Mouse (Mus musculus) bone marrow, adult 2 months (tissue): ENCODE data around the gene Phyh. TPM values are rescaled to one million over a fixed set of nuclear protein-coding genes. Genes with fewer than 3 reads are reported as not detected.
"Not testable (repeated sequence)": the region's sequence is repeated elsewhere in the genome, so short reads cannot be mapped to it uniquely, and the experiment has no call there.

Experiments
- H3K27ac ChIP-seq: fragments of 200-500 bp; 2 replicates; pipeline ENCODE4 v1.5.1; 2012; ENCODE audit warnings: low read depth, mild to moderate bottlenecking, control low read depth, inconsistent platforms, low read length; ENCODE audit not compliant: control insufficient read depth, poor library complexity, insufficient read depth
- H3K4me1 ChIP-seq: fragments of 200-500 bp; 2 replicates; pipeline ENCODE4 v1.6.1; 2011; ENCODE audit warnings: low read length; ENCODE audit not compliant: control insufficient read depth, insufficient read depth
- H3K4me3 ChIP-seq: fragments of 200-500 bp; replicated peaks from 2 replicates; pipeline ENCODE3; 2011; ENCODE audit warnings: mild to moderate bottlenecking, low read depth, low read length, control low read depth; ENCODE audit not compliant: control insufficient read depth
- CTCF ChIP-seq: fragments of 200-500 bp; IDR thresholded peaks from 2 replicates; pipeline ENCODE4 v1.5.1; 2011; ENCODE audit warnings: low read length, control low read depth; ENCODE audit not compliant: control insufficient read depth, insufficient read depth
- POLR2A ChIP-seq: fragments of 200-500 bp; IDR thresholded peaks from 2 replicates; pipeline ENCODE4 v1.6.1; 2011; ENCODE audit warnings: low read depth, mild to moderate bottlenecking, control low read depth, low read length, borderline replicate concordance; ENCODE audit not compliant: control insufficient read depth
- WGBS: fragments of 180-500 bp; shearing (Covaris S2); methylation state at CpG from one replicate; pipeline ENCODE4 v1.1.7; 2018; 5-methylcytosine and 5-hydroxymethylcytosine counted together
- polyA plus RNA-seq: library from polyadenylated mRNA; stranded (reverse); fragments of >200 nt; gene quantifications from 2 replicates; pipeline ENCODE4 v1.2.4, GENCODE M21; 2011; ENCODE audit warnings: low replicate concordance; ENCODE audit not compliant: missing spikeins, insufficient read depth, insufficient read length

Phyh gene
- polyA plus RNA-seq, 1 experiment = 44.1 TPM

GRCm38 (mm10) chr2:4927391-4927790 is 8.6 kb downstream of the Phyh start:
- H3K4me1 ChIP-seq = peaks cover 2% of the 10 kb centered on the region
- TF ChIP-seq POLR2A (no peak), CTCF (no peak)
- H3K27ac ChIP-seq = no peak overlapping the region
- 83% methylated on average over 3 of the region's 3 CpGs for WGBS
- H3K4me3 ChIP-seq = no peak overlapping the region

- WGBS = 30% methylated on average over 2 of the region's 2 CpGs
- peaks cover 2% of the 10 kb centered on the region for H3K4me1 ChIP-seq
- TF ChIP-seq CTCF = no peak
- no peak for TF ChIP-seq POLR2A
- H3K4me3 ChIP-seq = no peak overlapping the region
- peak overlapping the region; percentile 25; the same call in 1 of the 2 replicates for H3K27ac ChIP-seq
Measured at GRCm38 (mm10) chr2:4929230-4929629, 10.4 kb downstream of the Phyh start.

DNA sequence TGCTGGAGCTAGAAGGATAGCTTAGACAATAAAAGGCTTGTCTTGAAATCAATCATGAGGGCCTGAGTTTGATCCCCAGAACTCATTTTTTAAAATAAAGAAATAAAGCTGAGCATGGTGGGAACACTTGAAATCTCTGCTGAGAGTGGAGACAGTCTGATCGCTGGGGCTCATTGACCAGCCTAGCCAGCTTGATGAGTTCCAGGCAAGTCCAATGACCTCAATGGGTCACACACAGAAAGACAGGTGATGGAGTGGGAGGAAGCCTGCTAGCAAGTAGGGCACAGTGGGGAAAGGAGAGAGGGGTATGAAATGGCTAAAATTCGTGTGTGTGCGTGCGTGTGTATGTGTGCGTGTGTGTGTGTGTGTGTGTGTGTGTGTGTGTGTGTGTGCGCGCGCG is 15.7 kb downstream of the Phyh start:
- WGBS = 95% methylated on average over 9 of the region's 9 CpGs
- Histone ChIP-seq H3K4me3 (no peak overlapping the region), H3K27ac (no peak overlapping the region), H3K4me1 (no peaks in the 10 kb centered on the region; the same call in 1 of the 2 replicates)
- TF ChIP-seq CTCF (no peak), POLR2A (no peak)

DNA sequence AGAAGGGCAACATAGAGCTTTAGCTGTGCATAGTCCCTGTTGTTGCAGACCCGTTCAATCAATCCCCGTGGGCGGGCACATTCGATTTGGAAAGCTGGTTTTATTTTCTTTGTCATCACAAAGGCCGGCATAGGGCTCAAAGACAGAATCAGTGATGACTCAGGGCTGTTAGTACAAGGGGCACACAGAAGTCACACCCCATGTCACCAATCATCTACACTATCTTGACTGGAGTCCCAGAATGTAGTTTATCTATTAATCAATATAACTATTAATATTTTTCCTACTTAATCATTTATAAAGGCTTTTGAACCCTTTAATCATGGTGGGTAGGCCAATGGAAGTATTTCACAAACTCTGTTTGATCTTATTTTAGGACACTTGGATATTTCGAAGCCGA is 19.1 kb downstream of the Phyh start:
- 89% methylated on average over 7 of the region's 7 CpGs for WGBS
- H3K27ac ChIP-seq = no peak overlapping the region

DNA sequence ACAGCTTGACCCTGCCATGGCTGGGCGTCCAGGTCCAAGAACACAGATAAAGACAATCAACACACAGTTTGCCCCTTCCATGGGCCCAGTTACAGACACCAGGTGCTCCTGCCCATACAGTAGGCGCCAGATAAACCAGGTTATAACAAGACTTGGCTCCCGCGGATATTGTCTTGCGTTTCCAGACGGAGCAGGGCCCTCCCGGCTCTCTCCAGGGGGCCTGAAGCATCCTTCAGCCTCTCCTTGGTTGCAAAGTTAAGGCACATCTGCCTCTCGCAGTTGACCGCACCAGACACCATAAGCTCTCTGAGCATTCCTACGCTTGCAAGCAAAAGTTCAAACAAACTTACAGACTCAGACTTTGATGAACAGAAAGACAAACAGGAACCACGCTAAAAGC is 22.0 kb downstream of the Phyh start:
- no peak overlapping the region for H3K27ac ChIP-seq
- no peak for TF ChIP-seq CTCF
- TF ChIP-seq POLR2A = no peak
- H3K4me3 ChIP-seq = no peak overlapping the region
- WGBS = 88% methylated on average over 11 of the region's 11 CpGs
- no peaks in the 10 kb centered on the region for H3K4me1 ChIP-seq

More for the DNA sequence above, 19.1 kb downstream of the Phyh start:
- Histone ChIP-seq H3K4me3 (no peak overlapping the region), H3K4me1 (no peaks in the 10 kb centered on the region)
- TF ChIP-seq CTCF = no peak
- TF ChIP-seq POLR2A = no peak

DNA sequence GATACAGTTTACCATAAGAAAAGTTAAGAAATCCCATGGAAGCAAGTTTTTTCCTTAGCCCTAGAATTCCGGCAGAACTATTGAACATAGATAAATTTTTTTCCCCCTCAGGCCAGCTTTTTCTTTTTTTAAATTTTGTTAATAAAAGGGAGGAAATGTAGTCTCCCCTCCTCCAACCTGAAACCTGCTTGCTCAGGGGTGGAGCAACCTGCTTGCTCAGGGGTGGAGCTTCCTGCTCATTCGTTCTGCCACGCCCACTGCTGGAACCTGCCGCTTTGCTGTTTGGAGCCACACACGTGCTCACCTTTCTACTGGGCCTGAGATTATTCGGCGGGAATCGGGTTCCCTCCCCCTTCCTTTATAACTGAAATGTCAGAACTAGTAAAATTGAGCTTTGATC is 30.9 kb downstream of the Phyh start:
- 73% methylated on average over 7 of the region's 8 CpGs for WGBS
- H3K4me1 ChIP-seq, H3K4me3 ChIP-seq, H3K27ac ChIP-seq: not testable (repeated sequence)

DNA sequence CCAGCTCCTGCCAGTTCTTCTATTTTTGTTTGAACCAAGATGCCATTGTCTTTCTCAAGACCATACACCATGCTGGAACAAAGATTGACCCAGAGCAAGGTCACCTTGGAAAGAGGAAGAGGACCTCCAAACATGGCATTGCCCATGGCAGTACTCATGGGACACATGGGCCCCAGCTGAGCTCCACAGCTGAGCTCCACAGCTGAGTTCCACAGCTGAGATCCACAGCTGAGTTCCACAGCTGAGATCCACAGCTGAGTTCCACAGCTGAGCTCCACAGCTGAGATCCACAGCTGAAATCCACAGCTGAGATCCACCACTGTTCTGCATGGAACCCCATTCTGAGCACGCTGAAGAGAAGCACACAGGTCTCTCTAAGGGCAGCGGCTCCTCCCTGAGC is 32.2 kb downstream of the Phyh start:
- no peak for TF ChIP-seq CTCF
- TF ChIP-seq POLR2A = no peak
- Histone ChIP-seq H3K27ac (no peak overlapping the region), H3K4me1 (no peaks in the 10 kb centered on the region), H3K4me3 (no peak overlapping the region)
- 93% methylated on average over 2 of the region's 2 CpGs for WGBS

- no peaks in the 10 kb centered on the region for H3K4me1 ChIP-seq
- TF ChIP-seq POLR2A (no peak), CTCF (no peak)
- WGBS = 76% methylated on average over 6 of the region's 6 CpGs
- no peak overlapping the region for H3K27ac ChIP-seq
- H3K4me3 ChIP-seq = no peak overlapping the region
Measured at GRCm38 (mm10) chr2:4954216-4954760, 35.5 kb downstream of the Phyh start.

- no peaks in the 10 kb centered on the region for H3K4me1 ChIP-seq
- 83% methylated on average over 12 of the region's 12 CpGs for WGBS
- no peak overlapping the region for H3K4me3 ChIP-seq
- TF ChIP-seq CTCF = no peak
- no peak for TF ChIP-seq POLR2A
- H3K27ac ChIP-seq = no peak overlapping the region
Measured at GRCm38 (mm10) chr2:4958039-4958438, 39.2 kb downstream of the Phyh start.
